Mouse (Mus musculus) cerebellum, adult 9-10 months (tissue): ENCODE data around the gene Atp6v1a.
A peak's percentile ranks its signal among the peaks of the same experiment; 100 is the strongest.

Experiments
- DNase-seq: peaks from one replicate; pipeline ENCODE4 v3.0.0; 2022

Gene Atp6v1a

GRCm38 (mm10) chr16:44058745-44059144, 80.8 kb downstream of the Atp6v1a start:
- DNase-seq: peak; percentile 58

- no peak for DNase-seq
Observed at GRCm38 (mm10) chr16:44055766-44056165, 83.7 kb downstream of the Atp6v1a start.

DNA sequence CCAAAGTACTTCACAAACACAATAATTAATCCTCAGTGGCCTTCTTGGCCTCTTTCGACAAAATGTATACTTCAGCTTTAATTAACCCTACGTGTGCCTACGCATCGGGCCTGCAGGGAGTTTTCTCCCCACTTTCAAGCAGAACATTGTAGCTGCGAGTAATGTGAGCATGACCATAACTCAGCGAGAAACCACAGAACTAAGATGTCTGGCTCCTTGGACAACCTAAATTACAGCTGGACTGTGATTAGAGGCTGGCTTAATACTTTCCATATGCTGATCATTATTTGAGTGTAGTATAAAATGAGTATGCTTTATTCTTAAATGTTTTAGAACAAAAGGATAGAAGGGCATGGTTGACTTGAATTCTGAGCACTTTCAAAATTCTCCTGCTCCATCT, 86.2 kb downstream of the Atp6v1a start:
- no peak for DNase-seq

DNA sequence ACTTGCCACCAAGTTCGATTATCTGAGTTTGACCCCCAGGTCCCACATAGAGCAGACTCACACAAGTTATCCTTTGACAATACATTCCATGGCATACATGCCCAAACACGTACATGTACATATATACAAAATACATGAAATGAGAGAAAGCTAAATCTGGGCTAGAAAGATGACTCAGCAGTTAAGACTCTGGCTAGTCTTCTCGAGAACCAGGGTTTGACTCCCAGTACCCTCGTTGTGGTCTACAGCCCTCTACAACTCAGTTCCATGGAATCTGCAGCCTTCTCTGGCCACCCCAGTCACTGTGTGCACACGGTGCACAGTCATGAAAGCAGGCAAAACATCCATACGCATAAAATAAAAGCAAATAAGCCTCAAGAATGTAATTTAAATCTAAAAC, 87.1 kb downstream of the Atp6v1a start:
- DNase-seq: no peak

DNA sequence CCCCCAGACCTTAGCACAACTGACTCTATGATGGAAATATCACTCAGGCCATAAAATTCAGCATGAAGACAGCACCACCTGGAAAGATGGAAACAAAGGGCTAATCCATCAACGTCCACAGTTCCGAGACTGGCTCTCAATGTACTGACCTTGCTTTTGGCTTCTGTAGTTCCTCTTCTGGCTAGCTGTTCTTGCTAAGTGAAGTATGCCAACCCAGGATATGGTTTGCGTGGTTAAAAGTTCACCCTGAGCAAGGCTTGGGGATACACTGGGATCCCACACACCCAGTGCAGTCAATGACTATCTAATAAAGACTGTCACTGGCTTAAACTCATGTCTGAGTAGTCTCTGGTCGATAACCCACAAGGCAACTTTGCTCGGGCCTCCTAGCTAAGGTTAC, 89.4 kb downstream of the Atp6v1a start:
- no peak for DNase-seq

GRCm38 (mm10) chr16:44039112-44039511, 100.4 kb downstream of the Atp6v1a start:
- no peak for DNase-seq
